Mouse (Mus musculus) c-Kit-negative CD71-positive TER-119-positive erythroid progenitor cells, embryonic 14.5 days (primary cell): ENCODE data around the gene Psmd8.

Experiments
- DNase-seq: peaks from one replicate; pipeline ENCODE4 v3.0.0-alpha.2; 2013; ENCODE audit warnings: low read depth, low spot score

The Psmd8 gene

GRCm38 (mm10) chr7:29134693-29135386 lies 45.7 kb downstream of the Psmd8 start, which contains the start of gene Rasgrp4:
Gene Rasgrp4 (plus strand): TSS chr7:29134851.
- no peak for DNase-seq

DNA sequence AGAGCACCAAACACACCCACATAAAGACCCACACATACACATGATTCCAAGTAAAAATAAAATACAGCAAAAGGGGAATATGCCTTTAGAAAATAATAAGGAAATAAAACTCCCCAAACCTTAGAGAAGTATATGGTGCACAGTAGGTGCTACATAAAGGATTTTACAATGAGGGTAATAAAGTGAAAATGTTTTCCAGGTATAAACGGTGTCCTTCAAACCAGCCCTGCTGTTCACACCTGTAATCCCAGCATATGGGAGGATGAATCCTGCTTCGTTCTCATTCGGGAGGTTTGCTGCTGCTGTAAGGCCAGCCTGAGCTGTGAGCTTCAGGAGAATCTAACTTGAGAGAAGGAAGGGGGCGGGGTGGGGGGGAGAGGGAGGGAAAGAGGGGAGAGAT lies 46.3 kb downstream of the Psmd8 start:
- no peak for DNase-seq

DNA sequence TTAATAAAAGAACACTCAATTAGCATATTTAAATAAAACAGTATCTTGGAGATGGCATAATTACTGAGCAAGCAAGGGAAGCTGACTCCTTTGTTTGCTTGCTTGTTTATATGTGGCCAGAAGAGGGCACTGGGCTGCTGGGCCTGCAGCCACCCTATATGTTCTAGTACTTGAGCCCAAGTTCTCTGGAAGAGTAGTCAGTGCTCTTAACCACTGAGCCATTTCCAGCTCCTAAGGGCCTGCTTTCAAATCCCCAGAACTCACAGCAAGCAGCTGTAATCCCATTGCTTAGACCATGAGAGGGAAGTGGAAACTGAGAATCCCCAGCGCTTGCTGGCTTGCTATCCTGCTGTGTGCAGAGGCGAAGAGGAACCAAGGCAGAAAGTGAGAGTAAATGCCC lies 51.8 kb downstream of the Psmd8 start:
- DNase-seq = no peak

DNA sequence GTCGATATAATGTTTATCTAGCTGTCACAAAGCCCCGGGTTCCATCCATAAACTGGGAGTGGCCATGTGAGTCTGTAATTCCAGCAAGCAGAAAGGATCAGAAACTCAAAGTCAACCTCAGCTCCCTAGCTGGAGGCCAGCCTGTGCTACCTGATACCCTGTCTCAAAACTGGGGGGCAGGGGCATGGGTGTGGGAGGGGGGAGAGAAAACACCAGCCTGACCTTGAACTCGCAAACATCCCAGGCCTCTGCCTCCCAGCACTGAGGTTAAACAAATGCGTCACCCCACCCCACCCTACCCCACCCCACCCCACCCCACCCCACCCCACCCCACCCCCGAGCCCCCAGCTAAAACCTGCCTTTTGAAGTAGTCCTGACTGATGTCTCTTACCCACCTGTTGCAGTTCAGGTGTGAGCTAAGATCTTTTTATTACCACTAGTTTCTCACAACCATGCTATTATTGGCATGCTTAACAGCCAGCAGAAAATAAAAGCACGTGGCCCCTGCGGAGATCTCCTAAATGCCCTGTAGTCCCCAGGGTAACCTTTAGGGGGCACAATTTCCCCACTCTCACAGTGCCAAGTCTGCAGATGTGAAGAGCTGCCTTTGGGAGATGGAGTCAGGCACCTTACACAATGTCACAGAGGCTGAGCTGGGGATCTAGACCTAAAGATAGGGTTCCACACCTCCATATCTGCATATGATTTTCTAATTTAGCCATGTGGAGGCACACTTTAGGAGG lies 54.2 kb downstream of the Psmd8 start:
- DNase-seq = peak; percentile 22

DNA sequence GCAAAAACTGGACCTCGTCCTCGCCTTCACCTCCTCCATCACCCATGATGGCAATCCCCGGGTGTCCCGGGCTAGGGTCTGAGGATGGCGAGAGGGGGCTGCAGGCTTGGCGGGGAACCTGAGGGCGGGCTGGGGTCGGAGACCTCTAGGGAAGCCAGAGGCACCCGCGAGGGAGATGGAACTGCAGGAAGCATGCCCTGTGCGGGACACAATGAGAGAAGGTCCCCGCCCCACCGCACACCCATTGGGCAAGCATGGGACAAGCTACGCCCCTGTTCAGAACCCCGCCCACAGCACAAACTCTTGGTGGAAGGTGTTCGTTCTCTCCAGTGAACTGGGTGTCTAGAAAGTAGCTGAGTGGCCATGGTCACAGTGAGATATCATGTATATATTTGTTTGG lies 55.5 kb downstream of the Psmd8 start, which contains the start of gene Ryr1:
Gene Ryr1 (minus strand): TSS at position 210 of the 400 bp plus-strand sequence.
- peak; percentile 13 for DNase-seq
